Comparison of ENCODE assay signal across 8 mouse cellular contexts in the genomic region with DNA sequence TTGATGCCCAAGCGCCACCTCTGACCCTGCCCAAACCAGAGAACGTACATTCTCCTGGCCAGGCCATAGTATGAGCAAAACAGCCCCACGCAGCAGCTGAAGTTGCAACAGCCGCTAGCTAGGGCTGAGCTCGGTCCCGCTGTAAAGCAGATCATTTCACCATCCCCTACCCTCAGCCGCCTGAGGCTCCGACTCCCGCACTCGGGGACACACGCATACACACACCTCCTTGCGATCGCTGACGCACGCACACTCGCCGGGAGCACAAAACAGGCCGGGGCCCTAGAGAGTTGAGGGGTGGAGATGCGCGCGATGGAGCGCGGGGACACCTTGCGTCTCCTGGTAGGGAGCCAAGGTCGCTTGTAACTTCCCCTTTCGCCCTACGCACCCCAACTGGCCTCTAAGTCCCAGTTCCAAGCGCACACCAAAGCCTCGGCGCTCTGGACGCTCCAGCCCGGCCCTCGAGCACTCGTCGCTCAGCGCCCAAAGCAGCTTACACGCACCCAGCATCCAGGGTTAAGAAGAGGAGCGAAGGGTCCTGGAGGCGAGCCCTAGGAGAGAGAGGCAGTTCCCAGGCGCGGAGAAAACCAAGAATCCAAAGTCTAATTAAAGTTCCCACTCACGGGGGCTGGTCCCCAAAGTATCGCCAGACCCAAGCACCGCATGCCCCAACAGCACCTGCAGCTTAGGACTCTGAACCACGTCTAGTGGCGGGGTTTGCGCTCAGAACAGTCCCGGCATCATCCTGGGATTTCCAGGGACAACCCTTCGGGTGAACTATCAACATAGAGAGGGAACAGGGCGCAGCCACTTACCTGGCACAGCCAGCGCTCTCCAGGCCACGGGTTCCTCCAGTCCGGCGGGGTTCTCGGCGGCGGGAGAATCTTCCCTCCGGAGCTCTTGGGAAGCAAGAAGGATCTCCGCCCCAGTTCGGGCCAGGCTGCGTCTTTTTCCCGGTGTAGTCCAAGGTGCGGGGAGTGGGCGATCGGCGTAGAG. TPM values are rescaled to one million over a fixed set of nuclear protein-coding genes. Genes with fewer than 3 reads are reported as not detected.
A peak's percentile ranks its signal among the peaks of the same experiment; 100 is the strongest.
DNase-seq lines count a peak whose midpoint lies in the region; ATAC-seq and TF ChIP-seq lines count a peak whose summit lies in the region.

No protein-coding gene starts in this region.

- WGBS in embryonic facial prominence, embryonic 13.5 days = under 1% methylated on average over 66 of the region's 66 CpGs
- WGBS in intestine, embryonic 15.5 days = under 1% methylated on average over 66 of the region's 66 CpGs

- H3K4me2 ChIP-seq in embryonic facial prominence, embryonic 13.5 days = peak overlapping the region; percentile 95
- peak overlapping the region; percentile 95 for H3K4me2 ChIP-seq in intestine, embryonic 15.5 days (replicated peaks)

- no peaks in the 10 kb centered on the region for H3K36me3 ChIP-seq in ES-Bruce4 (ENCODE audit: control insufficient read depth, insufficient read depth, low read length, poor library complexity, severe bottlenecking)
- no peaks in the 10 kb centered on the region for H3K36me3 ChIP-seq in embryonic facial prominence, embryonic 13.5 days
- H3K36me3 ChIP-seq in intestine, embryonic 15.5 days = no peaks in the 10 kb centered on the region

- TF ChIP-seq CTCF in ES-Bruce4 (IDR thresholded peaks at IDR 0.05; ENCODE audit: low read depth, low read length) = no peak

- no peaks in the 10 kb centered on the region; the same call in none of the 2 replicates for H3K27me3 ChIP-seq in ES-Bruce4 (ENCODE audit: control insufficient read depth, insufficient read depth, low read length, poor library complexity, severe bottlenecking)
- peaks cover 65% of the 10 kb centered on the region for H3K27me3 ChIP-seq in embryonic facial prominence, embryonic 13.5 days
- peaks cover 44% of the 10 kb centered on the region for H3K27me3 ChIP-seq in intestine, embryonic 15.5 days (replicated peaks)

- no peak for TF ChIP-seq EP300 in ES-Bruce4 (IDR thresholded peaks at IDR 0.05; ENCODE audit: insufficient read depth, low read depth, low read length)

- peak overlapping the region; percentile 71 for H3K4me3 ChIP-seq in ES-Bruce4 (ENCODE audit: low read depth, low read length)
- peak overlapping the region; percentile 60 for H3K4me3 ChIP-seq in embryonic facial prominence, embryonic 13.5 days
- H3K4me3 ChIP-seq in intestine, embryonic 15.5 days (replicated peaks) = peak overlapping the region; percentile 52

- H3K9ac ChIP-seq in ES-Bruce4 (ENCODE audit: low read depth, poor library complexity, severe bottlenecking) = peak overlapping the region; percentile 53
- peak overlapping the region; percentile 64 for H3K9ac ChIP-seq in embryonic facial prominence, embryonic 13.5 days
- peak overlapping the region; percentile 36 for H3K9ac ChIP-seq in intestine, embryonic 15.5 days

- H3K9me3 ChIP-seq in ES-Bruce4 (replicated peaks; ENCODE audit: control insufficient read depth, insufficient read depth, low read length, poor library complexity, severe bottlenecking) = no peaks in the 10 kb centered on the region
- H3K9me3 ChIP-seq in embryonic facial prominence, embryonic 13.5 days = no peaks in the 10 kb centered on the region
- no peaks in the 10 kb centered on the region for H3K9me3 ChIP-seq in intestine, embryonic 15.5 days

- TF ChIP-seq POLR2A in ES-Bruce4 (IDR thresholded peaks at IDR 0.05; ENCODE audit: insufficient read depth, low read length) = no peak

- H3K27ac ChIP-seq in ES-Bruce4 (ENCODE audit: insufficient read depth, low read length) = no peak overlapping the region
- no peak overlapping the region for H3K27ac ChIP-seq in embryonic facial prominence, embryonic 13.5 days
- no peak overlapping the region for H3K27ac ChIP-seq in intestine, embryonic 15.5 days

- DNase-seq in frontal cortex, postnatal 36 days (ENCODE audit: low spot score in 2 of 2) = no peak
- peak; percentile 6 for DNase-seq in lung, postnatal 10 days
- DNase-seq in yolk sac, embryonic 10.5 days (ENCODE audit: low spot score) = peak; percentile 5
- DNase-seq in ovary, postnatal 10 days (ENCODE audit: low spot score) = no peak

- H3K4me1 ChIP-seq in ES-Bruce4 (ENCODE audit: control insufficient read depth, insufficient read depth, low read length) = no peaks in the 10 kb centered on the region
- peaks cover 33% of the 10 kb centered on the region for H3K4me1 ChIP-seq in embryonic facial prominence, embryonic 13.5 days
- H3K4me1 ChIP-seq in intestine, embryonic 15.5 days (replicated peaks) = peaks cover 14% of the 10 kb centered on the region

- ATAC-seq in frontal cortex, adult (ENCODE audit: low TSS enrichment) = peak; percentile 22; the same call in 1 of the 2 replicates
- ATAC-seq in embryonic facial prominence, embryonic 13.5 days (ENCODE audit: insufficient number of reproducible peaks, insufficient read depth, low FRiP score, low TSS enrichment, low read depth) = no peak
- peak; percentile 52 for ATAC-seq in intestine, embryonic 15.5 days

RNA-seq across cellular contexts. Expression of a gene that starts 0.7 kb away (rescaled TPM):
- 4.8 and 5.4 TPM in 2 replicates for polyA plus RNA-seq in ES-Bruce4 (2011; ENCODE audit: insufficient read depth, insufficient read length, low read depth, missing spikeins)
- 3.7 and 4.0 TPM in 2 replicates for polyA plus RNA-seq in embryonic facial prominence, embryonic 13.5 days (2015; fragmentation: Nextera tagmentation; extraction: Ambion mirVana)
- 3.0 and 3.2 TPM in 2 replicates for polyA plus RNA-seq in intestine, embryonic 15.5 days (2015; fragmentation: Nextera tagmentation; extraction: Ambion mirVana)

Comparison
In these comparisons a context has a peak if more than half of its experiments do, and no peak if none do; other contexts are left out.
1. DNase-seq: peak in lung, postnatal 10 days (single experiment) and yolk sac, embryonic 10.5 days (single experiment); none in frontal cortex, postnatal 36 days (0 of 2) and ovary, postnatal 10 days (single experiment).
2. Peak in every context shown above with its lines, with median percentiles within 50 percentile points of each other: H3K4me3 ChIP-seq and H3K9ac ChIP-seq.